Mouse (Mus musculus): ENCODE data around the gene Slc38a6.

DNA sequence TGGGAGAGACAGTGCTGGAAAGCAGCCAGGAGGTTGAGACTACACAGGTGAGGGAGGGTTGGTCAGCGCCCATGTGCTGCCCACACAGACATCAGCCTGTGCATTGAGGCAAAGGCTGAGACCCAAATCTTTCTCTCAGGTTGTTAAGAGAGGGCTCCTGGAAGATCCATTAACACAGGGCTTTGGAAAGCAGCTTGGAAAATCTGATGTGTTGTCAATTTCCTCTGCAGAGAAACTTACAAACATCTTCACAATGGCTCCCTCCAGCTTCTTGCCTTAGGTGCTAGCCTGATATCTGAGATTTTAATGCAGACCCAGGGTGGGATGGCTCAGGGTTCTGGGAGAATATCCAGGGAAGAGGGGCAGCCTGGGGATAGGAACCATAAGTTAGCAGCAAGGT is 105.9 kb downstream of the Slc38a6 start:
- TF ChIP-seq CTCF (IDR thresholded peaks at IDR 0.05; ENCODE audit: low read depth) = no peak
- TF ChIP-seq EP300 (IDR thresholded peaks at IDR 0.05; ENCODE audit: low read depth) = no peak

All from heart, postnatal 0 days (tissue).